Mouse (Mus musculus): ENCODE measurements around the gene Isg20.

Gene Isg20

GRCm38 (mm10) chr7:78904175-78904574, 9.0 kb upstream of the Isg20 start:
- DNase-seq, result no peak

GRCm38 (mm10) chr7:78909026-78909425, 4.2 kb upstream of the Isg20 start:
- DNase-seq, result no peak

GRCm38 (mm10) chr7:78910336-78911098, 2.7 kb upstream of the Isg20 start:
- no peak for DNase-seq

GRCm38 (mm10) chr7:78911209-78911608, 2.0 kb upstream of the Isg20 start:
- DNase-seq, result no peak

GRCm38 (mm10) chr7:78912253-78912973, 811 bp upstream of the Isg20 start:
- DNase-seq, result no peak

- peak; percentile 14 to 49 for DNase-seq
Measured at GRCm38 (mm10) chr7:78913649-78914544, 673 bp downstream of the Isg20 start.

GRCm38 (mm10) chr7:78914545-78914845, 1.3 kb downstream of the Isg20 start:
- DNase-seq, result no peak

GRCm38 (mm10) chr7:78914896-78915510, 1.8 kb downstream of the Isg20 start:
- DNase-seq, result no peak

GRCm38 (mm10) chr7:78918686-78919085, 5.5 kb downstream of the Isg20 start:
- DNase-seq, result peak; percentile 10 to 75

GRCm38 (mm10) chr7:78922506-78922905, 9.3 kb downstream of the Isg20 start:
- DNase-seq, result peak; percentile 37 to 75

- DNase-seq, result peak; percentile 72 to 83
Measured at GRCm38 (mm10) chr7:78924300-78924699, 11.1 kb downstream of the Isg20 start.

- no peak for DNase-seq
Measured at GRCm38 (mm10) chr7:78924796-78925195, 11.6 kb downstream of the Isg20 start.

- no peak for DNase-seq
Measured at GRCm38 (mm10) chr7:78925680-78926079, 12.5 kb downstream of the Isg20 start.

- no peak for DNase-seq
Measured at GRCm38 (mm10) chr7:78926156-78926555, 12.9 kb downstream of the Isg20 start.

GRCm38 (mm10) chr7:78927266-78927665, 14.0 kb downstream of the Isg20 start:
- no peak for DNase-seq

- no peak for DNase-seq
Measured at GRCm38 (mm10) chr7:78938957-78939602, 25.9 kb downstream of the Isg20 start.

- DNase-seq, result no peak
Measured at GRCm38 (mm10) chr7:78940971-78941370, 27.7 kb downstream of the Isg20 start.

GRCm38 (mm10) chr7:78942544-78942943, 29.3 kb downstream of the Isg20 start:
- DNase-seq, result no peak

- DNase-seq, result peak in 1 of 2 experiments; percentile 20
Measured at GRCm38 (mm10) chr7:78953886-78954572, 40.8 kb downstream of the Isg20 start.

- DNase-seq, result no peak
Measured at GRCm38 (mm10) chr7:78954619-78955018, 41.4 kb downstream of the Isg20 start.

GRCm38 (mm10) chr7:78955086-78955485, 41.9 kb downstream of the Isg20 start:
- no peak for DNase-seq
